Mouse (Mus musculus) ES-Bruce4 (cell line): ENCODE data around the gene Hoxd12.

Experiments used
- CTCF ChIP-seq: IDR thresholded peaks from one replicate; pipeline ENCODE4 v1.8.1; 2011; ENCODE audit warnings: low read depth, low read length
- EP300 ChIP-seq: IDR thresholded peaks from 2 replicates; pipeline ENCODE4 v1.6.1; 2011; ENCODE audit warnings: low read depth, low read length; ENCODE audit not compliant: insufficient read depth
- POLR2A ChIP-seq: IDR thresholded peaks from one replicate; pipeline ENCODE4 v1.8.1; 2011; ENCODE audit warnings: low read length; ENCODE audit not compliant: insufficient read depth

DNA sequence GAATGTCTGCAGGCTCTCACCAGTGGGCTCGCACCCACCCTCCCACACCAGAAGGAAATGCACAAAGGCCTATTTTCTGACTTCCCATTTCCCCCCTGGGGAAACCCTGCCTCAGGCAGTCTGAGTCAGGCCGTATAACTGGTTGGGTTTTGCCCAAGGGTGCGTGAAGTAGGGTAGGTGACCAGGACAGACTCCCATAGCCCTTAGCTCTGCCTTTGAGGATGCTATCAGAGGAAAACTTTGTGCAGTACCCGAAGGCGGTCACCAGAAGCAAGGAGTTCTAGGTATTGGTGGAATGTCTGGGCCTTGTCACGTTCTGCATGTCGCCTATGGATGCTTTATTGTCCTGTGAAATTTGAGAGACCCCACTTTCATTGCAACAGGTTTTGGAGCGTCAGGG lies 48.1 kb downstream of the Hoxd12 start:
- TF ChIP-seq POLR2A (no peak), CTCF (no peak), EP300 (no peak)
